Mouse (Mus musculus) intestine, postnatal 0 days (tissue): ENCODE measurements at regions not wholly inside any gene's neighbourhood (a gene's known extent, or its start where the extent isn't known, plus 50 kb on each side); places are given as distances from the start of the nearest gene placed in this dataset.

Experiments used
- ATAC-seq: fragments of 200-750 bp; cut with Nextera tagmentation; 2 replicates; pipeline ENCODE4 v1.8.0; 2017; ENCODE audit warnings: mild to moderate bottlenecking, moderate TSS enrichment, moderate library complexity
- H3K27ac ChIP-seq: fragments of 300-500 bp; sonication (generic); 2 replicates; pipeline ENCODE4 v1.5.1; 2014; ENCODE audit warnings: mild to moderate bottlenecking, low read depth, low read length, moderate library complexity
- H3K27me3 ChIP-seq: fragments of 300-500 bp; sonication (generic); replicated peaks from 2 replicates; pipeline ENCODE4 v1.6.1; 2014; ENCODE audit warnings: low read length, mixed read lengths; ENCODE audit not compliant: control insufficient read depth, insufficient read depth
- H3K36me3 ChIP-seq: fragments of 300-500 bp; sonication (generic); 2 replicates; pipeline ENCODE4 v1.6.1; 2014; ENCODE audit warnings: mild to moderate bottlenecking, moderate library complexity; ENCODE audit not compliant: control insufficient read depth, insufficient read depth
- H3K4me1 ChIP-seq: fragments of 300-500 bp; sonication (generic); replicated peaks from 2 replicates; pipeline ENCODE4 v1.6.1; 2014; ENCODE audit warnings: antibody characterized with exemption, low read length, mixed read lengths; ENCODE audit not compliant: control insufficient read depth, insufficient read depth
- H3K4me2 ChIP-seq: fragments of 300-500 bp; sonication (generic); replicated peaks from 2 replicates; pipeline ENCODE4 v1.6.1; 2014; ENCODE audit warnings: low read depth, mild to moderate bottlenecking, moderate library complexity
- H3K4me3 ChIP-seq: fragments of 300-500 bp; sonication (generic); 2 replicates; pipeline ENCODE4 v1.5.1; 2014; ENCODE audit warnings: low read depth, low read length
- H3K9ac ChIP-seq: fragments of 300-500 bp; sonication (generic); 2 replicates; pipeline ENCODE4 v1.6.1; 2014; ENCODE audit warnings: mild to moderate bottlenecking, low read depth, low read length
- H3K9me3 ChIP-seq: fragments of 300-500 bp; sonication (generic); 2 replicates; pipeline ENCODE4 v1.6.1; 2016; ENCODE audit warnings: mixed run types; ENCODE audit not compliant: control insufficient read depth
- CTCF ChIP-seq: sonication (generic); IDR thresholded peaks from 2 replicates; pipeline ENCODE4 v1.5.1; 2016; ENCODE audit warnings: low read depth, mild to moderate bottlenecking, control low read depth, antibody characterized with exemption, moderate library complexity
- WGBS: fragments of 180-500 bp; shearing (Covaris S2); extraction: QIAGEN DNeasy Blood & Tissue Kit; methylation state at CpG from one replicate; pipeline ENCODE4 v1.1.7; 2014; 5-methylcytosine and 5-hydroxymethylcytosine counted together

- Histone ChIP-seq H3K27ac (no peak overlapping the region), H3K9me3 (0 out of 2 replicates have a peak, but pooled peaks cover 4% of the 10 kb centered on the region), H3K4me1 (peaks cover 3% of the 10 kb centered on the region; the same call in 1 of the 2 replicates), H3K9ac (no peak overlapping the region), H3K4me3 (no peak overlapping the region), H3K27me3 (no peaks in the 10 kb centered on the region), H3K36me3 (no peaks in the 10 kb centered on the region), H3K4me2 (no peak overlapping the region)
- ATAC-seq: no peak
- TF ChIP-seq CTCF: no peak
- 58% methylated on average over 4 of the region's 4 CpGs for WGBS
These were observed 475.6 kb upstream of the Gm19410 start for GRCm38 (mm10) chr8:35289967-35290366.

- H3K27me3 ChIP-seq: no peaks in the 10 kb centered on the region
- ATAC-seq: peak; percentile 60
- TF ChIP-seq CTCF: no peak
- no peaks in the 10 kb centered on the region for H3K36me3 ChIP-seq
- 0 out of 2 replicates have a peak, but pooled peaks cover 4% of the 10 kb centered on the region for H3K9me3 ChIP-seq
- H3K27ac ChIP-seq: no peak overlapping the region
- WGBS: 21% methylated on average over 14 of the region's 14 CpGs
- H3K9ac ChIP-seq: no peak overlapping the region
- H3K4me2 ChIP-seq: 0 out of 2 replicates have a peak overlapping the region, but pooled peaks have one; percentile 2
- peaks cover 3% of the 10 kb centered on the region; the same call in 1 of the 2 replicates for H3K4me1 ChIP-seq
- no peak overlapping the region for H3K4me3 ChIP-seq
These were observed 472.0 kb upstream of the Gm19410 start for GRCm38 (mm10) chr8:35293437-35294126.

- Histone ChIP-seq H3K36me3 (no peaks in the 10 kb centered on the region), H3K9ac (no peak overlapping the region), H3K9me3 (0 out of 2 replicates have a peak, but pooled peaks cover 4% of the 10 kb centered on the region), H3K27ac (no peak overlapping the region), H3K27me3 (no peaks in the 10 kb centered on the region), H3K4me3 (no peak overlapping the region), H3K4me1 (peaks cover 3% of the 10 kb centered on the region; the same call in 1 of the 2 replicates), H3K4me2 (no peak overlapping the region)
- no peak for TF ChIP-seq CTCF
- 87% methylated on average over 6 of the region's 6 CpGs for WGBS
- ATAC-seq: no peak
These were observed 468.7 kb upstream of the Gm19410 start for GRCm38 (mm10) chr8:35296936-35297335.

- H3K4me3 ChIP-seq: no peak overlapping the region
- no peak overlapping the region for H3K4me2 ChIP-seq
- H3K36me3 ChIP-seq: no peaks in the 10 kb centered on the region
- H3K27me3 ChIP-seq: no peaks in the 10 kb centered on the region
- no peak for TF ChIP-seq CTCF
- WGBS: 78% methylated on average over 9 of the region's 9 CpGs
- H3K4me1 ChIP-seq: no peaks in the 10 kb centered on the region
- ATAC-seq: no peak
- H3K27ac ChIP-seq: no peak overlapping the region
- H3K9ac ChIP-seq: no peak overlapping the region
- H3K9me3 ChIP-seq: no peaks in the 10 kb centered on the region
These were observed 466.5 kb upstream of the Gm19410 start for GRCm38 (mm10) chr8:35299088-35299487.

- H3K4me1 ChIP-seq: no peaks in the 10 kb centered on the region
- no peaks in the 10 kb centered on the region for H3K27me3 ChIP-seq
- TF ChIP-seq CTCF: no peak
- no peak overlapping the region for H3K27ac ChIP-seq
- H3K4me2 ChIP-seq: no peak overlapping the region
- no peaks in the 10 kb centered on the region for H3K36me3 ChIP-seq
- 78% methylated on average over 3 of the region's 3 CpGs for WGBS
- H3K9me3 ChIP-seq: no peaks in the 10 kb centered on the region
- H3K9ac ChIP-seq: no peak overlapping the region
- no peak for ATAC-seq
- no peak overlapping the region for H3K4me3 ChIP-seq
These were observed 465.2 kb upstream of the Gm19410 start for GRCm38 (mm10) chr8:35300359-35300758.

GRCm38 (mm10) chr8:35300881-35301521 lies 464.6 kb upstream of the Gm19410 start:
- whole genome bisulfite sequencing: 84% methylated on average over 10 of the region's 10 CpGs
- H3K4me3 ChIP-seq: no peak overlapping the region
- no peak overlapping the region for H3K4me2 ChIP-seq
- no peaks in the 10 kb centered on the region for H3K4me1 ChIP-seq
- no peaks in the 10 kb centered on the region for H3K9me3 ChIP-seq
- ATAC-seq: no peak
- TF ChIP-seq CTCF: no peak
- no peak overlapping the region for H3K27ac ChIP-seq
- H3K9ac ChIP-seq: no peak overlapping the region
- H3K27me3 ChIP-seq: no peaks in the 10 kb centered on the region
- H3K36me3 ChIP-seq: no peaks in the 10 kb centered on the region
